Mouse (Mus musculus) myocyte (in vitro differentiated cells): ENCODE measurements around the gene Pold1.

Experiments used
- CEBPB ChIP-seq: IDR thresholded peaks from 2 replicates; pipeline ENCODE4 v1.6.1; 2011; ENCODE audit warnings: mild to moderate bottlenecking, moderate library complexity; ENCODE audit not compliant: poor library complexity, insufficient read depth, severe bottlenecking
- MAX ChIP-seq: IDR thresholded peaks from one replicate; pipeline ENCODE4 v1.6.1; 2011; ENCODE audit warnings: low read depth, mild to moderate bottlenecking, control low read depth
- MYOG ChIP-seq, 3 experiments: IDR thresholded peaks; one replicate each; pipeline ENCODE4 v1.6.1; 2011; ENCODE audit warnings: control low read depth in 2 of 3, low read depth in 2 of 3, mild to moderate bottlenecking in 2 of 3; ENCODE audit not compliant: insufficient read length in 2 of 3, control insufficient read depth in 1 of 3, insufficient read depth in 1 of 3
- POLR2A ChIP-seq: IDR thresholded peaks from one replicate; pipeline ENCODE4 v1.6.1; 2011; ENCODE audit warnings: low read depth, mild to moderate bottlenecking, control low read depth, moderate library complexity; ENCODE audit not compliant: insufficient read length
- POLR2AphosphoS2 ChIP-seq: IDR thresholded peaks from one replicate; pipeline ENCODE4 v1.6.1; 2011; ENCODE audit warnings: low read depth, control low read depth; ENCODE audit not compliant: insufficient read length
- REST ChIP-seq: IDR thresholded peaks from one replicate; pipeline ENCODE4 v1.6.1; 2011; ENCODE audit warnings: mild to moderate bottlenecking, control low read depth, moderate library complexity; ENCODE audit not compliant: insufficient read depth, insufficient read length
- TCF3 ChIP-seq: IDR thresholded peaks from one replicate; pipeline ENCODE4 v1.6.1; 2011; ENCODE audit warnings: low read depth, control low read depth; ENCODE audit not compliant: insufficient read length
- USF1 ChIP-seq: IDR thresholded peaks from one replicate; pipeline ENCODE4 v1.6.1; 2011; ENCODE audit warnings: low read depth, mild to moderate bottlenecking, control low read depth, moderate library complexity

DNA sequence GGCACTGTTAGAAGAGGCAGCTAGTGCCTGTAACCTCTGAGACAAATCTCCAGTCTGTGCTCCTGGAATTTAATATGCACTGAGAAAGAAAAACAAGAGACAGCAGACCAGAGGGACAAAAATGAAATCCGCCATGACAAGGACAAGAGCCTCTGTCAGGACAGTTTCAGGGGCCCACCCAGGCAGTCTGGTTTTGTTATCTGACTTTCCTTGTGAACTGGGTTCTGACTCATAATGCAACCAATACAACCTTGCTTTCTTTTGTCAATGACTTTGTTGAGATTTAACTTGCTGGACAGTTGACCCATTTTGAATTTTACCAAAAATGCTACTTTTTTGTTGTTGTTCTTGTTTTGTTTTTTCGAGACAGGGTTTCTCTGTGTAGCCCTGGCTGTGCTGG, 9.0 kb upstream of the Pold1 start:
- TF ChIP-seq CEBPB: no peak
- TF ChIP-seq POLR2A: no peak
- TF ChIP-seq USF1: no peak
- no peak for TF ChIP-seq POLR2AphosphoS2
- no peak for TF ChIP-seq REST
- no peak for TF ChIP-seq MYOG (IDR thresholded peaks at IDR 0.05; ENCODE audit: control insufficient read depth in 1 of 3, insufficient read depth in 1 of 3, insufficient read length in 2 of 3, low read depth in 2 of 3)
- no peak for TF ChIP-seq MAX
- TF ChIP-seq TCF3: no peak
